In genomic region chr7:131009178-131009577, GRCm38 (mm10) we compare ENCODE assay signal across 23 mouse cellular contexts. TPM values are rescaled to one million over a fixed set of nuclear protein-coding genes. Genes with fewer than 3 reads are reported as not detected.
A peak's percentile ranks its signal among the peaks of the same experiment; 100 is the strongest.
DNase-seq lines count a peak whose midpoint lies in the region; ATAC-seq and TF ChIP-seq lines count a peak whose summit lies in the region.
"Had no signal": no experiment of that assay in that cellular context is flagged by ENCODE, and none has a peak within 500 bp of the region (broad histone marks: within the 10 kb centered on the region; RNA-seq: fewer than 3 reads in every experiment).

No protein-coding gene starts in this region.

- no peak for TF ChIP-seq POLR2A in small intestine, adult 2 months (IDR thresholded peaks at IDR 0.05; ENCODE audit: low read depth, low read length)

- ATAC-seq in megakaryocyte, adult 5-6 weeks (ENCODE audit: poor library complexity, severe bottlenecking): no peak
- ATAC-seq in intestine, embryonic 15.5 days: peak; percentile 63
- ATAC-seq in intestine, embryonic 16.5 days: peak; percentile 89
- no peak for ATAC-seq in erythroid progenitor cell, adult 5-6 weeks (replicated peaks; ENCODE audit: low FRiP score, poor library complexity, severe bottlenecking)
- ATAC-seq: forebrain, embryonic 14.5 days; forebrain, embryonic 16.5 days had no signal

- H3K27me3 ChIP-seq in megakaryocyte, embryonic 14.5 days (replicated peaks): no peaks in the 10 kb centered on the region
- H3K27me3 ChIP-seq in intestine, embryonic 15.5 days (replicated peaks): no peaks in the 10 kb centered on the region
- no peaks in the 10 kb centered on the region for H3K27me3 ChIP-seq in intestine, embryonic 16.5 days (replicated peaks; ENCODE audit: control insufficient read depth, insufficient read depth, low read length)
- H3K27me3 ChIP-seq in small intestine, adult 2 months (ENCODE audit: control insufficient read depth, insufficient read depth, low read length): no peaks in the 10 kb centered on the region
- H3K27me3 ChIP-seq: embryonic facial prominence, embryonic 12.5 days; forebrain, embryonic 12.5 days had no signal

- DNase-seq in gastrocnemius, postnatal 36 days: no peak
- DNase-seq: adrenal gland, adult 2 months; adrenal gland, postnatal 10 days; adrenal gland, postnatal 25 days; cerebellum, adult 11 months; cerebellum, adult 18-20 months; cerebellum, adult 9-10 months; cerebellum, postnatal 10 days; cerebellum, postnatal 25 days had no signal

- no peak overlapping the region for H3K4me2 ChIP-seq in intestine, embryonic 15.5 days (replicated peaks)
- H3K4me2 ChIP-seq in intestine, embryonic 16.5 days (ENCODE audit: low read depth, low read length): no peak overlapping the region
- H3K4me2 ChIP-seq: embryonic facial prominence, embryonic 12.5 days; forebrain, embryonic 12.5 days had no signal

- 69% methylated on average over 5 of the region's 5 CpGs for WGBS in intestine, embryonic 15.5 days
- 66% methylated on average over 5 of the region's 5 CpGs for WGBS in intestine, embryonic 16.5 days
- WGBS in small intestine, adult 2 months: 35% methylated on average over 5 of the region's 5 CpGs

- H3K4me3 ChIP-seq in megakaryocyte, embryonic 14.5 days (replicated peaks): peak overlapping the region; percentile 11
- no peak overlapping the region for H3K4me3 ChIP-seq in intestine, embryonic 15.5 days (replicated peaks)
- H3K4me3 ChIP-seq in intestine, embryonic 16.5 days (ENCODE audit: low read length): no peak overlapping the region
- no peak overlapping the region for H3K4me3 ChIP-seq in small intestine, adult 2 months (ENCODE audit: low read depth, low read length)
- H3K4me3 ChIP-seq: embryonic facial prominence, embryonic 10.5 days; embryonic facial prominence, embryonic 12.5 days; forebrain, embryonic 10.5 days; forebrain, embryonic 12.5 days had no signal

- H3K9ac ChIP-seq in intestine, embryonic 15.5 days: no peak overlapping the region
- H3K9ac ChIP-seq in intestine, embryonic 16.5 days (ENCODE audit: low read depth, low read length): no peak overlapping the region
- H3K9ac ChIP-seq: embryonic facial prominence, embryonic 12.5 days; forebrain, embryonic 12.5 days had no signal

- H3K4me1 ChIP-seq in megakaryocyte, embryonic 14.5 days: no peaks in the 10 kb centered on the region
- H3K4me1 ChIP-seq in intestine, embryonic 15.5 days (replicated peaks): no peaks in the 10 kb centered on the region; the same call in 1 of the 2 replicates
- H3K4me1 ChIP-seq in intestine, embryonic 16.5 days (ENCODE audit: control insufficient read depth, insufficient read depth, low read length): peaks cover 5% of the 10 kb centered on the region
- peaks cover 9% of the 10 kb centered on the region; the same call in 1 of the 2 replicates for H3K4me1 ChIP-seq in small intestine, adult 2 months (ENCODE audit: control insufficient read depth, insufficient read depth, insufficient read length, low read length)
- H3K4me1 ChIP-seq: embryonic facial prominence, embryonic 10.5 days; embryonic facial prominence, embryonic 12.5 days; forebrain, embryonic 10.5 days; forebrain, embryonic 12.5 days had no signal

- no peak for TF ChIP-seq CTCF in small intestine, adult 2 months (IDR thresholded peaks at IDR 0.05; ENCODE audit: extremely low read depth, insufficient read length, insufficient replicate concordance, low read depth, low read length)

- peak overlapping the region; percentile 37; the same call in 1 of the 2 replicates for H3K27ac ChIP-seq in intestine, embryonic 15.5 days
- H3K27ac ChIP-seq in intestine, embryonic 16.5 days (ENCODE audit: low read length): peak overlapping the region; percentile 74
- H3K27ac ChIP-seq in small intestine, adult 2 months (ENCODE audit: insufficient read depth, low read depth, low read length): 0 out of 2 replicates have a peak overlapping the region, but pooled peaks have one; percentile 1
- H3K27ac ChIP-seq: embryonic facial prominence, embryonic 10.5 days; embryonic facial prominence, embryonic 12.5 days; forebrain, embryonic 10.5 days; forebrain, embryonic 12.5 days had no signal

- H3K9me3 ChIP-seq in megakaryocyte, embryonic 14.5 days: peaks cover 21% of the 10 kb centered on the region
- H3K9me3 ChIP-seq in intestine, embryonic 15.5 days: no peaks in the 10 kb centered on the region; the same call in 1 of the 2 replicates
- H3K9me3 ChIP-seq in intestine, embryonic 16.5 days (ENCODE audit: control insufficient read depth, low read length): 0 out of 2 replicates have a peak, but pooled peaks cover 6% of the 10 kb centered on the region

- intact Hi-C loops in gastrocnemius, postnatal 36 days (cut with DNase I): no loop called here

- H3K36me3 ChIP-seq in megakaryocyte, embryonic 14.5 days (replicated peaks; ENCODE audit: low read length): no peaks in the 10 kb centered on the region
- no peaks in the 10 kb centered on the region for H3K36me3 ChIP-seq in intestine, embryonic 15.5 days
- H3K36me3 ChIP-seq in intestine, embryonic 16.5 days (ENCODE audit: control insufficient read depth, insufficient read depth, low read length): no peaks in the 10 kb centered on the region
- no peaks in the 10 kb centered on the region for H3K36me3 ChIP-seq in small intestine, adult 2 months (ENCODE audit: control insufficient read depth, insufficient read depth, low read length)
- H3K36me3 ChIP-seq: embryonic facial prominence, embryonic 10.5 days; embryonic facial prominence, embryonic 12.5 days; forebrain, embryonic 10.5 days; forebrain, embryonic 12.5 days had no signal

RNA-seq across cellular contexts. Expression of gene Dmbt1, which starts 22.7 kb away (rescaled TPM):
- polyA plus RNA-seq in megakaryocyte, embryonic 14.5 days (2012; ENCODE audit: insufficient read depth, low replicate concordance): not detected in 2 replicates
- not detected in 2 replicates for total RNA-seq in megakaryocyte, adult 5-6 weeks (2015)
- not detected in 2 replicates for total RNA-seq in megakaryocyte, adult 5-6 weeks (2017)
- 126 and 138 TPM in 2 replicates for polyA plus RNA-seq in intestine, embryonic 15.5 days (2015; fragmentation: Nextera tagmentation; extraction: Ambion mirVana)
- 209 and 239 TPM in 2 replicates for polyA plus RNA-seq in intestine, embryonic 16.5 days (2015; fragmentation: Nextera tagmentation; extraction: Ambion mirVana)
- polyA plus RNA-seq in small intestine, adult 2 months (2012; rRNA removed): 141 and 758 TPM in 2 replicates
- not detected for total RNA-seq in gastrocnemius, postnatal 36 days (2021)
- not detected in 2 replicates for total RNA-seq in erythroid progenitor cell, adult 5-6 weeks (2015; ENCODE audit: low replicate concordance)
- total RNA-seq in erythroid progenitor cell, adult 5-6 weeks (2017; ENCODE audit: low replicate concordance): not detected in 2 replicates
- total RNA-seq: adrenal gland, postnatal 25 days; MEL had no signal
- polyA plus RNA-seq: adrenal gland, adult 2 months; C2C12; embryonic facial prominence, embryonic 10.5 days; embryonic facial prominence, embryonic 12.5 days; forebrain, embryonic 10.5 days; forebrain, embryonic 12.5 days; forebrain, embryonic 14.5 days; forebrain, embryonic 16.5 days had no signal

Comparison
In these comparisons a context has a peak if more than half of its experiments do, and no peak if none do; other contexts are left out.
1. ATAC-seq: peak in intestine, embryonic 15.5 days (single experiment) and intestine, embryonic 16.5 days (single experiment); none in megakaryocyte, adult 5-6 weeks (single experiment) and erythroid progenitor cell, adult 5-6 weeks (single experiment).
2. H3K27ac ChIP-seq: peak in every context shown above with its lines; median percentile 74 in intestine, embryonic 16.5 days; 37 in intestine, embryonic 15.5 days; 1 in small intestine, adult 2 months.
3. RNA of gene Dmbt1, which starts 22.7 kb away (polyA plus RNA-seq): 209 to 239 TPM in intestine, embryonic 16.5 days, 141 to 758 TPM in small intestine, adult 2 months and 126 to 138 TPM in intestine, embryonic 15.5 days; not detected in megakaryocyte, embryonic 14.5 days; every median in the first group is over 100 times any median in the second.